Mouse (Mus musculus): ENCODE data around the gene Zfp628.
"Not testable (repeated sequence)": the region's sequence is repeated elsewhere in the genome, so short reads cannot be mapped to it uniquely, and the experiment has no call there.

Gene Zfp628

GRCm38 (mm10) chr7:4915007-4915665, at the start of gene Zfp628:
Zfp628 (plus strand) TSS chr7:4915217.
- peak; percentile 84 to 89 for DNase-seq (ENCODE audit: low spot score in 2 of 2)

DNA sequence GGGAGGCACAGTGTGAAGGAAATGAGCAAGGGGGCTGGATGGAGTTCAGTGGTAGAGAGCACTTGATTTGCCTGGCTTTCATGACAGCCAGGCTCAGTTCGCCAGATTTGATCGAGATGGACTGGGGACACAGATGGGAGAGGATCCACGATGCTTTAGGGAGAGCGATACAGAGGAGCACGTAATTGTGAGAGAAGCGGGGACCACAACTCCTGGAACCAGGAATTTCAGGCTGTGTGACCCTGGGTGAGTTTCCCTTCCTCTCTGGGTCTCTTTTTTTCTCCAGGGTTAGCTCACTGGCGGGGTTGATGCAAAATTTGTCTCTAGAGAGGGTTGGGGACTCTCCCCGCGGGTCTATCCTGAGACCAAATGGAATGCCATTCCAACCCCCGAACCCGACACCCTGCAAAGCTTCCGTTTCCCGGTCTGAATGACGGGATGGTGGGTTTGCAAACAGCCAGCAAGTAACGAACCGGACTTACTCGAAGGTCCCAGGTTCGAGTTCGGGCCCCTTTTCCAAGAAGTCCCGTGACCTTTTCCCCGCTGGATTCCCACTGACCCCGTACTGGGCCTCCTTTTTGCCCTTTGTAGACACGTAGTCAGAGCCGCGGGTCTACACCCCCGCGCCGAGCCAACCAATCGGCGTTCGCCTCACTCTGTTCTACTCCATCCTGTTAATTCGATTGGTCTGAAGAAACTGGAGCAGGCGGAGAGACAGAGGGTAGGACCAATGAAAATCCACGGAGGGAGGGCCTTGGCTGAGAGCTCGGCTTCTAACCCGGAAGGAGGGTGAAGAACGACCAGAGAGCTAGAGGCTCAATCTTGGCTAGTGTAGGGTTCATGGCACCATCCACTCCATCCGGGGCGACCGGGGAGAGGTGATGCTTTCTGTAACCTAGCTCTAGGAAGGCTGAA, 49.2 kb upstream of the Zfp628 start:
- peak; percentile 89 to 91 for DNase-seq (ENCODE audit: low spot score in 2 of 2)

- no peak for DNase-seq (ENCODE audit: low spot score in 2 of 2)
Observed at GRCm38 (mm10) chr7:4866631-4867180, 48.3 kb upstream of the Zfp628 start.

DNA sequence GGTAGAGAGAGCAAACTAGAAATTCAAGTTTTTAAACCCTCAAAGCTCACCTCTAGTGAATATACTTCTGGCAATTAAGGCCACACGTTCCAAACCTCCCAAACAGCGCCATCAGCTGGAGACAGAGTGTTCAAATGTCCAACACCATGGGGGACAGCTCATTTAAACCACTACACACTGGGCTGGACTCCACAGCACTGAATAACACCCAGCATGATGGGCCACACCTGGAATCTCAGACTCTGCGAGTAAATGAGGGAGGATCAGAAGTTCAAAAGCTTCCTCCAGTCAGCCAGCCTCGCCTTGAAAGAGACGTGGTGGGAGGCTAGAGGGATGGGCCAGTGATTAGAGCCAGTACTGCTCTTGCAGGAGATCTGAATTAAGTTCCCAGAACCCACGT, 44.9 kb upstream of the Zfp628 start, which contains the start of gene Isoc2b:
Gene Isoc2b, minus strand, starts transcription at position 126 of the 400 bp plus-strand sequence.
- DNase-seq (ENCODE audit: low spot score in 2 of 2) = no peak

DNA sequence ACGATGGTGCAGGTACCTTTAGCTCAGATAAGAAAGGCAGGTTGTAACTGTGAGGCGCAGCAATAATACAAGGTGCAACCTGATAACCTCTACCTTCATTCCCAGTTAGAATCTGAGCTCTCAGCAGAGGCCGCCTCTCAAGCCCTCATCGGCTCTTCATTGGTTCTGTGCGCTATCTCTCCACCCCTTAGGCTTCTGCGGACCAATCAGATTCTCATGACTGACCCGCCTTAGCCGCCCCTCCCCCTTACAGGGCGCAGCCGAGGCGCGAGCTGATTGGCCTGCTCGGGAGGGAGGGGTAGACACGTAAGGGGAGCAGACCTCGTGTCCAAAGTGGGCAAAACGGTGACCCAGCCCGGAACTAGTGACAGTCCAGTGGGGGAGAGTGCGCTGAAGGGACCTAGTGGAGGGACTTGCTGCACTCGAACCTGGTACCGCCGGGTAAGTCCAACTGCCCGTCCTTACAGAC, 38.2 kb upstream of the Zfp628 start, which contains the start of gene Isoc2a:
Gene Isoc2a, plus strand, starts transcription at position 401 of the 469 bp plus-strand sequence.
- peak; percentile 69 to 70 for DNase-seq (ENCODE audit: low spot score in 2 of 2)

GRCm38 (mm10) chr7:4877226-4877625, 37.8 kb upstream of the Zfp628 start:
- no peak for DNase-seq (ENCODE audit: low spot score in 2 of 2)

- no peak for DNase-seq (ENCODE audit: low spot score in 2 of 2)
Observed at GRCm38 (mm10) chr7:4878186-4878585, 36.8 kb upstream of the Zfp628 start.

GRCm38 (mm10) chr7:4879036-4879435, 36.0 kb upstream of the Zfp628 start:
- DNase-seq (ENCODE audit: low spot score in 2 of 2) = not testable (repeated sequence)

GRCm38 (mm10) chr7:4886680-4887079, 28.3 kb upstream of the Zfp628 start:
- no peak for DNase-seq (ENCODE audit: low spot score in 2 of 2)

- no peak for DNase-seq (ENCODE audit: low spot score in 2 of 2)
Observed at GRCm38 (mm10) chr7:4895186-4895585, 19.8 kb upstream of the Zfp628 start.

- no peak for DNase-seq (ENCODE audit: low spot score in 2 of 2)
Observed at GRCm38 (mm10) chr7:4898851-4899648, 16.0 kb upstream of the Zfp628 start.

DNA sequence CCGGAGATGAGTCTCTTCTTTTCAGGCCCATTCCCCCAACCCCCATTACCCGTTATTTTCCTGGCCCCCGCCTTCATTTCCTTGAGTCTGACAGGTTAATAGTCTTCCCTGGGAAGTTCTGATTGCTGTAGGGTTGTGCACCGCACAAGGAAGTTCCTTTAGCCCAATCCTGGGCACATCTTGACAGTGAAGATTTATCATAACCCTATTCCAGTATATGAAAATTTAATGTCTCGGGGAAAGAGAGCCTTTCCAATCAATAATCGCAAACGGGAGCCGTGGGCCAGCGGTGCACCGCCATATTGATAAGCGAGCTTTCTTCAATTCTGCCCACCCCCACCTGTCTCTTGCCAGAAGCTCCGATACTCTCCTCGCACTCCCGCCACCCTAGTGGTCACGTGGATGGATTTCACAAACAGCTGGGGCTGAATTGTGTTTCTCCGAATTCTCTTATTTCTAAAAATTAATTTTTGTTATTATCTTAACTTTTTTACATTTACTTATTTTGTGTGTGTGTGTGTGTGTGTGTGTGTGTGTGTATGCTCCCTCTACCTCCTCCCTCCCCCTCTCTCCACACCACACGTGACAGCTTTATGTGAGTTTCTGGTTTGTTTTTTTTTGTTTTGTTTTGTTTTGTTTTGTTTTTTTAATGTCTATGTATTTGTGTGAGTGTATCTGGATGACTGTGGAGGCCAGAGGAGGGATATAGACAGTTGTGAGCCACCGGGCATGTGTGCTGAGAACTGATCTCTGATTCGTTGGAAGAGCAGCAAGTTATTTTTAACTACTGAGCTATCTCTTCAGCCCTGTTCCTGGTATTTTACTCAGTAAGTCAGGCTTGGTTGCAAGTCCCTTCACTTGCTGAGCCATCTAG, 15.1 kb upstream of the Zfp628 start:
- DNase-seq (ENCODE audit: low spot score in 2 of 2) = no peak

DNA sequence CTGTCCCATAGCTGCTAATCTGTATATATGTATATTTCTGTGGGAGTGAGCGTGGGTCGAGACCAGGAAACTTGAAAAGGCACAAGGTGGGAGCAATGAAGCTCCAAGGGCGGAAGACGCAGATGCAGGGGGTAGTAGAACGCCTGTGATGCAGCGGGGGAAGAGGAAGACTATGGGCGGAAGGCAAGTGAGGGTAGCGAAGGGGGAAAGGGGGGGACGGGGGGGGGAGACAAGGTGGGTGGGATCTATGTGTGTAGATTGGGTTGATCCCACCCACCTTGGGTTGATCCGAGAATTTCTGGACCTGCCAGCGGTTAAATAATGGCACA, 14.5 kb upstream of the Zfp628 start:
- no peak for DNase-seq (ENCODE audit: low spot score in 2 of 2)

DNA sequence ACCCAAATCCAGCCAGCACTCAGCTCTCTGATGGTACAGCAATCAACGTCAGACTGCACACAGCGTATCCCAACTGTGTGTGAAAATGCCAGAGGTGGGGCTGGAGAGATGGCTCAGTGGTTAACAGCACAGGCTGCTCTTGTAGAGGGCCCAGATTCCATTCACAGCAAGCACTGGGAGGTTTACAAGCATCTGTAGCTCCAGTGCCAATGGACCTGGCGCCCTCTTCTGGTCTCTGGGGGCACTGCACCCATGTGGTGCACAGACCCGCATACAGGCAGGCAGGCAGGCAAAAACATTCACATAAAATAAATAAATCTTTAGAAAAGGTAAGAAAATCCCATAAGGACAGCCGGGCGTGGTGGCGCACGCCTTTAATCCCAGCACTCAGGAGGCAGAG, 13.8 kb upstream of the Zfp628 start:
- DNase-seq (ENCODE audit: low spot score in 2 of 2) = peak in 1 of 2 experiments; percentile 44

- no peak for DNase-seq (ENCODE audit: low spot score in 2 of 2)
Observed at GRCm38 (mm10) chr7:4902404-4902803, 12.6 kb upstream of the Zfp628 start.

- DNase-seq (ENCODE audit: low spot score in 2 of 2) = no peak
Observed at GRCm38 (mm10) chr7:4906466-4906950, 8.5 kb upstream of the Zfp628 start, which contains the start of gene Gm36210. Gm36210 (minus strand) TSS chr7:4906516.

DNA sequence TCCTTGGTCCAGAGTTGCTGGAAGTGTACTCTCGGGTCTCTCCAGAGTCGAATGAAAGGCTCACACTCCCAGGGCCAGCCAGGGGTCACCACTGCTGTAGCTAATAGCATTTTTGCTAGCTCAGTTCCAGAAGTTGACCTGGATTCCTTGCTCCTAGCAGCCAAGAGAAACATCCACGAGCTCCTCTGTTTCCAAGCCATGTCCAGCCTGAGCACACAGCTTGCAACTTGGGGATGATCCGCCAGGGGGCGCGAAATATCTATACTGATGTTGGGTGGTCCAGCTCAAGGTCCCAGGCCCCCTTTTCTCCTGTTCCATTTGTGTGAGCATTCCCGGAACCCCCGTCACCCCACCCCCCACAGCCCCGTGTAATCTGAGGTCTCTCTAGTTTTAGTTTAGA, 3.5 kb upstream of the Zfp628 start:
- DNase-seq (ENCODE audit: low spot score in 2 of 2) = peak in 1 of 2 experiments; percentile 33

GRCm38 (mm10) chr7:4912248-4912647, 2.8 kb upstream of the Zfp628 start:
- no peak for DNase-seq (ENCODE audit: low spot score in 2 of 2)

GRCm38 (mm10) chr7:4915669-4916416, 826 bp downstream of the Zfp628 start:
- DNase-seq (ENCODE audit: low spot score in 2 of 2) = no peak

DNA sequence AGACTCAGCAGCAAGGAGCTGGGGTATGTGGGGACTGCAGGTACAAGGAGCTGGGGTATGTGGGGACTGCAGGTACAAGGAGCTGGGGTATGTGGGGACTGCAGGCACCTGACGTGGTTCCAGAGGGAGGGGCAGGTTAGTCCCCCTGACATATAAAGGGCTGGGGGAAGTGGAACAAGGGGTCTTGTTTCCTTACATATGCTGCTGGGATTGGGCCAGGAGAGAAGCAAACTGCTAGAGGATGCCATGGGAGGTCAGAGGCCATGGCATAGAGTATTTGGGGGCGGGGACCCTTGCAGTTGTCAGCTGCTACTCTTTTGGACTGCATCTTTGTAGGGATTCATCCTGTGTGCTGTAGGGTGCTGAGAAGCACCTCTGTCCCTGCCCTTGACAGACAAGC, 2.5 kb downstream of the Zfp628 start:
- no peak for DNase-seq (ENCODE audit: low spot score in 2 of 2)
